Mouse (Mus musculus) embryonic facial prominence, embryonic 14.5 days (tissue): Measurements from ENCODE around the gene Wtap. TPM values are rescaled to one million over a fixed set of nuclear protein-coding genes. Genes with fewer than 3 reads are reported as not detected.
"Not testable (repeated sequence)": the region's sequence is repeated elsewhere in the genome, so short reads cannot be mapped to it uniquely, and the experiment has no call there.

Source experiments
- ATAC-seq: fragments of 200-750 bp; cut with Nextera tagmentation; 2 replicates; pipeline ENCODE4 v1.8.0; 2017; ENCODE audit warnings: low read depth, moderate number of reproducible peaks, moderate TSS enrichment
- DNase-seq: peaks from one replicate; pipeline ENCODE4 v3.0.0-alpha.2; 2015; ENCODE audit warnings: low spot score
- H3K27ac ChIP-seq: fragments of 300-500 bp; sonication (generic); replicated peaks from 2 replicates; pipeline ENCODE4 v1.5.1; 2014; ENCODE audit warnings: low read depth, mild to moderate bottlenecking, low read length, moderate library complexity
- H3K27me3 ChIP-seq: fragments of 300-500 bp; sonication (generic); replicated peaks from 2 replicates; pipeline ENCODE4 v1.6.1; 2014; ENCODE audit warnings: low read length; ENCODE audit not compliant: control insufficient read depth, insufficient read depth
- H3K36me3 ChIP-seq: fragments of 300-500 bp; sonication (generic); 2 replicates; pipeline ENCODE4 v1.6.1; 2014; ENCODE audit warnings: low read length, mixed read lengths; ENCODE audit not compliant: control insufficient read depth, insufficient read depth
- H3K4me1 ChIP-seq: fragments of 300-500 bp; sonication (generic); 2 replicates; pipeline ENCODE4 v1.6.1; 2014; ENCODE audit warnings: antibody characterized with exemption, low read length; ENCODE audit not compliant: control insufficient read depth, insufficient read depth
- H3K4me2 ChIP-seq: fragments of 300-500 bp; sonication (generic); 2 replicates; pipeline ENCODE4 v1.6.1; 2014; ENCODE audit warnings: low read depth, mild to moderate bottlenecking, low read length, moderate library complexity, mixed read lengths
- H3K4me3 ChIP-seq: fragments of 300-500 bp; sonication (generic); 2 replicates; pipeline ENCODE4 v1.5.1; 2014; ENCODE audit warnings: low read depth, mild to moderate bottlenecking, low read length
- H3K9ac ChIP-seq: fragments of 300-500 bp; sonication (generic); 2 replicates; pipeline ENCODE4 v1.6.1; 2014; ENCODE audit warnings: low read depth, mild to moderate bottlenecking, low read length, moderate library complexity, mixed read lengths
- H3K9me3 ChIP-seq: fragments of 300-500 bp; sonication (generic); 2 replicates; pipeline ENCODE4 v1.6.1; 2016; ENCODE audit warnings: low read length; ENCODE audit not compliant: control insufficient read depth
- WGBS: fragments of 180-500 bp; shearing (Covaris S2); extraction: QIAGEN DNeasy Blood & Tissue Kit; methylation state at CpG from one replicate; pipeline ENCODE4 v1.1.7; 2014; 5-methylcytosine and 5-hydroxymethylcytosine counted together
- polyA plus RNA-seq: library from polyadenylated mRNA; unstranded; fragments of >200 nt; fragmentation: Nextera tagmentation; extraction: Ambion mirVana; gene quantifications from 2 replicates; pipeline ENCODE4 v1.2.1, GENCODE M21; 2014

Wtap gene
- polyA plus RNA-seq, 1 experiment from 2014 or later, result 118 TPM

DNA sequence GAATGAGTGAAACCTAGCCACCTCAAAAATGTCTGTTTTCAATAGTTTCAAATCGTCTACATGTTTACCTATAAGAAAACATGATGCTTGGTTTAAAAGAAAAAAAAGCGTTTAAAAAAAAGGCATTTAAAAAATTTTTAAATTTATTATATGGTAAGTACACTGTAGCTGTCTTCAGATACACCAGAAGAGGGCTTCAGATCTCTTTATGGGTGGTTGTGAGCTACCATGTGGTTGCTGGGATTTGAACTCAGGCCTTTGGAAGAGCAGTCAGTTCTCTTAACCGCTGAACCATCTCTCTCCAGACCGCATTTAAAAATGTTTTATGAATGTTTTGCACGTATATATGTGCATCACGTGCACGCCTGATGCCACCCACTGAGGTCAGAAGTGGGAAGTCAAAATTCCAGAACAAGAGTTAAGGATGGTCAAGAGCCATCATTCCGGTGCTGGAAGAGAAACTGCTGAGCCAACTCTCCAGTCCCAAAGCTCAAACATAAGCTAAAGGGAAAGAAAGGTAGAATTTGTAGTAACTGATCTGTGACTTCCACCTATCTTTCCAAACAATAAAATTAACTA, 3.3 kb downstream of the Wtap start:
- ATAC-seq (no peak), DNase-seq (no peak)
- peak overlapping the region; percentile 99 for H3K9ac ChIP-seq
- peak overlapping the region; percentile 100 for H3K4me3 ChIP-seq
- H3K4me2 ChIP-seq, result peak overlapping the region; percentile 87
- peak overlapping the region; percentile 99; the same call in 1 of the 2 replicates for H3K27ac ChIP-seq
- WGBS, result 54% methylated on average over 8 of the region's 8 CpGs
- H3K27me3 ChIP-seq, result no peaks in the 10 kb centered on the region
- H3K36me3 ChIP-seq, result peaks cover 10% of the 10 kb centered on the region; the same call in 1 of the 2 replicates
- peaks cover 8% of the 10 kb centered on the region for H3K4me1 ChIP-seq
- H3K9me3 ChIP-seq, result peaks cover 4% of the 10 kb centered on the region; the same call in 1 of the 2 replicates

DNA sequence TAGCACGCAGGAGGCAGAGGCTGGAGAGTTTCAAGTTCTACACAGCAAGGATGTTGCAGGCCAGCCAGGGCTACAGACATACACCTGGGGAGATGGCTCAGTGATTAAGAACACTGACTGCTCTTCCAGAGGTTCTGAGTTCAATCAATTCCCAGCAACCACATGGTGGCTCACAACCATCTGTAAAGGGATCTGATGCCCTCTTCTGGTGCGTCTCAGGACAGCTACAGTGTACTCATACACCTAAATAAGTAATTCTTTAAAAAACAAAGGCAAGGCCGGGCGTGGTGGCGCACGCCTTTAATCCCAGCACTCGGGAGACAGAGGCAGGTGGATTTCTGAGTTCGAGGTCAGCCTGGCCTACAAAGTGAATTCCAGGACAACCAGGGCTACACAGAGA, 5.9 kb downstream of the Wtap start:
- not testable (repeated sequence) for H3K27me3 ChIP-seq, DNase-seq, ATAC-seq, H3K9ac ChIP-seq, H3K4me3 ChIP-seq, H3K27ac ChIP-seq, H3K4me2 ChIP-seq, H3K4me1 ChIP-seq, H3K9me3 ChIP-seq
- 97% methylated on average over 8 of the region's 8 CpGs for WGBS
- peaks cover 34% of the 10 kb centered on the region for H3K36me3 ChIP-seq

DNA sequence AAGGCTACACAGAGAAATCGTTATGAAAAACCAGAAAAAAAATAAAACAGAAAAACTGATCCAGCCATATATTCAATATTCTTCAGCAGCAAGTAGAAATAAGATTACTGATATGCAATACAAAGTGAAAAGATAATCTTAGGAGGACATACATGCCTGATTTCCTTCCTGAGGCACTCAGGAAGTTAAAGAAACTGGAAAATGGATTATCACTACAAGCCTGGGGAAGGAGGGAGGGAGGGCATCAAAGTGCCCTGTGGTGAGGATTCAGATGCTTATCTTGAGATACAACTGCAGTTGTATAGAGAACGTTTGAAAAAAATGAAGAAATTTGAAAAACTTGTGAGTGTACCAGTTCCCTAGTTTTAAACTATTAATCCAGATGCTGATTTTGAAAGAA, 10.0 kb downstream of the Wtap start:
- Histone ChIP-seq H3K36me3 (peaks cover 70% of the 10 kb centered on the region), H3K4me2 (no peak overlapping the region), H3K9me3 (peaks cover 4% of the 10 kb centered on the region; the same call in 1 of the 2 replicates), H3K4me3 (no peak overlapping the region), H3K27ac (no peak overlapping the region), H3K27me3 (no peaks in the 10 kb centered on the region), H3K4me1 (no peaks in the 10 kb centered on the region), H3K9ac (no peak overlapping the region)
- no peak for ATAC-seq
- 77% methylated on average over 2 of the region's 2 CpGs for WGBS
- DNase-seq, result no peak

DNA sequence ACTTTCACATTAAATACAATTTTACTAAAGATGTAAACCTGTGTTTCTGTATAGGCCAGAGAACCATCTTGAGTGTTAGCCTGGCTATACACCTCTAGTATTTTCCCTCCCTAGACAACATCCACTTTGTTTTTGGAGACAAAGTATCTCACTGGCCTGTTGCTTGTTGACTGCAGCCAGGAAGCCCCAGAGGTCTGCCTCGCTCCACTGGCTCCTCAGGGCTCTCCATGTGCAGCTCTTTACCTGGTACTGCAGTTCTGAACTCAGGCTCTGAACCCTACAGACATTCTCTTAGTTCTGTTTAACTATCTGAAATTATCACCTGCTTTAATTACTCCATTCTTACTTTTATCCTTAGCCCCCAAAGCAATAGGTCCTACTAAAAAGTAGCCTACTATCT, 15.4 kb downstream of the Wtap start:
- H3K36me3 ChIP-seq, result peaks cover 76% of the 10 kb centered on the region
- no peaks in the 10 kb centered on the region for H3K4me1 ChIP-seq
- no peak overlapping the region for H3K4me2 ChIP-seq
- 100% methylated on average over 1 of the region's 1 CpGs for WGBS
- ATAC-seq (no peak), DNase-seq (no peak)
- no peak overlapping the region for H3K27ac ChIP-seq
- no peaks in the 10 kb centered on the region for H3K9me3 ChIP-seq
- no peaks in the 10 kb centered on the region for H3K27me3 ChIP-seq
- H3K4me3 ChIP-seq, result no peak overlapping the region
- no peak overlapping the region for H3K9ac ChIP-seq

DNA sequence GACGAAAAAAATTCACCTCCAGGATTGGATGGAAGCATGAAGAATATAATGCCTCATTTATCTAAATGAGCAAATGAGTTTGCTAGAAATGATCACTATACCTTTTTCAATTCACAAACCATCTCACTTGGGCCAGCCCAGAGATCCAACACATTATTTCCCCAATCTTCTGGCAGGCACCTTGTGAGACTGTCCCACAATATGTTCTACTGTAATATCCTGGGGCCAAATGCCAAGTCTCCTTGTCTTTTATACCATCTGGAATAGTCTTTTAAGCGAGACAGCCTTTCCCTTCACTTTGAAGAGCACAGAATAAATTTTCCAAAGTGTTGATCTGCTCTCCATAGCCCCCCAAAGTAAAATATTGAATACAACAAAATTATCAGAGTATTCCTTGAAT, 20.1 kb downstream of the Wtap start:
- no peak overlapping the region for H3K27ac ChIP-seq
- WGBS, result 84% methylated on average over 2 of the region's 2 CpGs
- no peaks in the 10 kb centered on the region for H3K9me3 ChIP-seq
- ATAC-seq (no peak), DNase-seq (no peak)
- no peak overlapping the region for H3K9ac ChIP-seq
- H3K4me1 ChIP-seq, result no peaks in the 10 kb centered on the region
- peaks cover 69% of the 10 kb centered on the region for H3K36me3 ChIP-seq
- H3K4me2 ChIP-seq, result no peak overlapping the region
- H3K27me3 ChIP-seq, result no peaks in the 10 kb centered on the region
- no peak overlapping the region for H3K4me3 ChIP-seq

DNA sequence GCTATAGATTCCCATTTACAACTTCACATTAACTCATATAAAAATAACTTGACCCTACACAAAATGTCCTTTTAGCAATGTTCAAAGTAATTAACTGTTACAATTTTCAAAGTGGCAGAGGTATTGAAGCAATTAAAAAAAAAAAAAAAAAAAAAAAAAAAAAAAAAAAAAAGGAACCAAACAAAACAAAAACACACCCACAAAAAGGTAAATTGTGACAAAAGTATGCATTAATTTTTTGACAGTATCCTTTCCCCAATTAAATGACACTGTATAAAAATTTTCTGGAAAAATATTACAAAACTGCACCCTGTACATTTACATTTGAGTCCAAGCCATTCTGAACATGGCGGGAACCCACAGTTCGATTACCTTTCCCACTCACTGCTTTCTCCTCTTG, 26.8 kb downstream of the Wtap start:
- 94% methylated on average over 2 of the region's 2 CpGs for WGBS
- no peak overlapping the region for H3K27ac ChIP-seq
- peaks cover 55% of the 10 kb centered on the region for H3K36me3 ChIP-seq
- H3K27me3 ChIP-seq, result no peaks in the 10 kb centered on the region
- DNase-seq (no peak), ATAC-seq (no peak)
- H3K9me3 ChIP-seq, result no peaks in the 10 kb centered on the region
- H3K4me3 ChIP-seq, result no peak overlapping the region
- H3K4me1 ChIP-seq, result 0 out of 2 replicates have a peak, but pooled peaks cover 6% of the 10 kb centered on the region
- no peak overlapping the region for H3K4me2 ChIP-seq
- H3K9ac ChIP-seq, result no peak overlapping the region

DNA sequence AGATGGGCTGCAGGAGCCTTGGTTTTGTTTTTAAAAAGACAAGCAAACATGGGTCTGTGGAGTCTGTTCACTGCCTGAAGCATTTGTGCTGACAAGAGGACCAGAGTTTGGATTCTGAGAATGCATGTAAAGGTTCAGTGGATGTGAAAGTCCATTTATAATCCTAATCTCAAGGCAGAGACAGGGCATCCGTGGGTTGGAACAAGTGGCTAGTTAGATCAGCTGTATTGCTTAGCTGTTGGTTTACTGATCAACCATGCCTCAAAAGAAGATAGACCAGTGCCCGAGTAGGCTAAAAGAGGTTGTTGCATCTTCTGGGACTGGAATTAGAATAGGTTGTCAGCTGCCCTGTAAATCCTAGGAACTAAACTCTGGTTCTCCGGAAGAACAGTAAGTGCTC, 30.5 kb downstream of the Wtap start:
- H3K4me2 ChIP-seq, result no peak overlapping the region
- H3K27ac ChIP-seq, result 0 out of 2 replicates have a peak overlapping the region, but pooled peaks have one; percentile 28
- no peak overlapping the region for H3K9ac ChIP-seq
- H3K4me3 ChIP-seq, result no peak overlapping the region
- no peak for DNase-seq
- ATAC-seq, result no peak
- H3K4me1 ChIP-seq, result peaks cover 12% of the 10 kb centered on the region
- H3K9me3 ChIP-seq, result no peaks in the 10 kb centered on the region
- 79% methylated on average over 3 of the region's 3 CpGs for WGBS
- H3K36me3 ChIP-seq, result peaks cover 32% of the 10 kb centered on the region
- H3K27me3 ChIP-seq, result no peaks in the 10 kb centered on the region

DNA sequence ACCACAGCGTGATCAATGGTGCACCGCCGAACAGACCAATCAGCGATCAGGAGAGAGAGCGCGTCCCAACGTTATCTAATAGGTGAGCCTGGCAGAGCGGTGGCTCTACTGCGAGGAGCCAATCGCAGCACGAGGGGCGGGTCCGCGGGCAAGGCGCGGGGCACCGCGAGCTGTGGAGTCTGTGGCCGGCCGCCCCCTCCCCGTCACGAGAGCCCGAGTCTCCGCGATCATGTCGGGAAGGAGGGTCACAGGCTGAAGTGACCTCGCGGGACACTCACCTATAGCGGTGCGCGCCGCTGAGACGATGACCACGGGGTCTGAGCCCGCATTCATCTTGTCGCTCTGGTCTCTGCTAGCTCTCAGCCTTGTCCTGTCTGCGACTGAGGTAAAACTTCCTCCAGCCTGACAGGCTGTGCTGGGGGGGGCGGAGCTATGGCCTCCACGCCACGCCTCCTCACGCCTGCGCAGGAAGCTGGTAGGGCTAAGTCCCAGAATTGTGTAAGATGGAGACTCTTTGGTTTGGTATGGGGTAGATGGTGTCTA, 33.6 kb downstream of the Wtap start, which contains the start of gene Acat2:
TSS of gene Acat2 (minus strand) at position 417 of the 543 bp plus-strand sequence.
- 1% methylated on average over 18 of the region's 42 CpGs for WGBS
- Histone ChIP-seq H3K9ac (peak within 1 kb of the TSS; percentile 71), H3K4me1 (peaks cover 12% of the 10 kb centered on the region), H3K27ac (peak within 1 kb of the TSS; percentile 77), H3K9me3 (no peaks in the 10 kb centered on the region), H3K27me3 (no peaks in the 10 kb centered on the region), H3K4me3 (peak within 1 kb of the TSS; percentile 75), H3K36me3 (peaks cover 26% of the 10 kb centered on the region), H3K4me2 (peak within 1 kb of the TSS; percentile 87)
- peak; percentile 97 for DNase-seq
- ATAC-seq, result peak; percentile 99

DNA sequence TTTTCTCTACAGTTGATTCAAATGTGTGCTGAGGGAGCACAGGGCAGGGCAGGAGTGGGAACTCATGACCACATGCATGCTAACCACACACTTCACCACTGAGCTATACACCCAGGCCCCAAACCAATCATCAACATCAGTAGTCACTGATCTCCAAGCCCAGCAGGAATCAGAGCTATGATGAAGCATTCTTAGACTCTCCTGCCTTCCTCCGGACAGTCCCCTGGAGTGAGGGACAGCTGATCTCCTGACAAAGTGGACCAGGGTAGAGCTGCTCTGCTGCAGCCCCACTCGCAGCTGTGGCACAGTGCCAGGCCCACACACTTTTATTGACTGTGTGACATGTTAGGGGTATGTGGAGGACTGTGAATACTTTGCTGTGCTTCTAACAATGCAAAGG, 34.6 kb downstream of the Wtap start:
- H3K4me2 ChIP-seq, result peak overlapping the region; percentile 33; the same call in 1 of the 2 replicates
- not testable (repeated sequence) for ATAC-seq, DNase-seq, H3K9ac ChIP-seq, H3K27ac ChIP-seq, H3K27me3 ChIP-seq, H3K4me3 ChIP-seq, H3K9me3 ChIP-seq
- peaks cover 23% of the 10 kb centered on the region for H3K36me3 ChIP-seq
- WGBS, result 43% methylated on average over 1 of the region's 2 CpGs
- peaks cover 12% of the 10 kb centered on the region for H3K4me1 ChIP-seq
